ENCODE assay signal across 21 mouse cellular contexts in the genomic region with DNA sequence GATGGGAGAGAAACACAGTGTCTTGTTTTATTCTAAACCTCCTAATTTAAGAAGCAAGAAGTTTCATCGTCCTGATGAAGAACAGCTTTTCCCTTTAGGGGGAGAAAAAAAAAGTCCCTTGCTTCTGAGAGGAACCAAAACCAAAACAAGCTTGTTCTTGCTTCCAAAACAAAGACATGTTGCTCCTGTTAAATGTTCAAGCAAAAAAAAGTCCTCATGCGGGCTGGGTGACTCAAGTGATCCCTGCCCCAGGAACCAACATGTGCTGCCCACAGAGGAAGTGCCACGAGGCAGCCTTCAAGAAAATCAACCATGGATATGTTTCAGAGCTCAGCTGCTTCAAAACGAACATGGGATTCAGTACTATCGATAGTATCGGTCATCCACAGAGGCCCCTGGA. TPM values are rescaled to one million over a fixed set of nuclear protein-coding genes. Genes with fewer than 3 reads are reported as not detected.
DNase-seq lines count a peak whose midpoint lies in the region; ATAC-seq and TF ChIP-seq lines count a peak whose summit lies in the region.
"Had no signal": no experiment of that assay in that cellular context is flagged by ENCODE, and none has a peak within 500 bp of the region (broad histone marks: within the 10 kb centered on the region; RNA-seq: fewer than 3 reads in every experiment).

No protein-coding gene starts in this region.

- no peak overlapping the region for H3K27ac ChIP-seq in heart, embryonic 10.5 days
- no peak overlapping the region for H3K27ac ChIP-seq in CH12.LX (ENCODE audit: insufficient read depth, low read depth)
- H3K27ac ChIP-seq: embryonic facial prominence, embryonic 15.5 days; forebrain, embryonic 10.5 days; heart, adult 2 months; heart, embryonic 13.5 days; hindbrain, embryonic 13.5 days; hindbrain, postnatal 0 days had no signal

- H3K36me3 ChIP-seq in heart, embryonic 10.5 days: no peaks in the 10 kb centered on the region
- no peaks in the 10 kb centered on the region for H3K36me3 ChIP-seq in CH12.LX (replicated peaks in 1 of 2; ENCODE audit: control insufficient read depth in 1 of 2, insufficient read depth in 1 of 2, low read length in 1 of 2)
- H3K36me3 ChIP-seq: embryonic facial prominence, embryonic 15.5 days; forebrain, embryonic 10.5 days; heart, embryonic 13.5 days; hindbrain, embryonic 13.5 days had no signal

- H3K27me3 ChIP-seq in heart, embryonic 10.5 days (ENCODE audit: insufficient read depth, poor library complexity, severe bottlenecking): no peaks in the 10 kb centered on the region
- peaks cover 79% of the 10 kb centered on the region for H3K27me3 ChIP-seq in CH12.LX (replicated peaks)
- H3K27me3 ChIP-seq: embryonic facial prominence, embryonic 15.5 days; heart, embryonic 13.5 days; hindbrain, embryonic 13.5 days had no signal

- in situ Hi-C loops in CH12.LX (cut with MboI; ENCODE audit: low pct_ligation_motif_present, low pct_unique_long_range_greater_than_20kb, low sequenced_read_pairs): loop anchor here (25.0 kb wide), 1 partner anchor 422 kb away; no protein-coding TSS in a partner anchor

- no peak overlapping the region for H3K4me2 ChIP-seq in CH12.LX (ENCODE audit: insufficient read depth, low read depth, poor library complexity, severe bottlenecking)
- H3K4me2 ChIP-seq: embryonic facial prominence, embryonic 15.5 days; heart, embryonic 13.5 days; hindbrain, embryonic 13.5 days had no signal

- H3K4me1 ChIP-seq in heart, embryonic 10.5 days: no peaks in the 10 kb centered on the region
- H3K4me1 ChIP-seq in CH12.LX (ENCODE audit: control insufficient read depth in 1 of 2, insufficient read depth in 2 of 2): peaks cover 0 to 2% of the 10 kb centered on the region in 2 experiments; a peak in 1 of 4 replicates
- H3K4me1 ChIP-seq: embryonic facial prominence, embryonic 15.5 days; forebrain, embryonic 10.5 days; heart, embryonic 13.5 days; hindbrain, embryonic 13.5 days had no signal

- peak; percentile 20 to 48; a peak in 3 of 4 replicates for ATAC-seq in hematopoietic stem cell, adult 5-6 weeks (replicated peaks in 1 of 2; ENCODE audit: insufficient read depth in 1 of 2, low FRiP score in 2 of 2, low TSS enrichment in 1 of 2, low read depth in 1 of 2, poor library complexity in 2 of 2, severe bottlenecking in 2 of 2)
- ATAC-seq: forebrain, embryonic 14.5 days; hindbrain, postnatal 0 days had no signal

- TF ChIP-seq RAD21 in CH12.LX (IDR thresholded peaks at IDR 0.05; ENCODE audit: low read depth, low read length): no peak

- DNase-seq in heart, adult 11 months: peak; percentile 91
- no peak for DNase-seq in heart, embryonic 10.5 days (ENCODE audit: low spot score)
- DNase-seq in CH12.LX (ENCODE audit: extremely low read depth): no peak
- peak; percentile 32 for DNase-seq in skeletal muscle tissue, adult 2 months (ENCODE audit: low read depth, low spot score)
- no peak for DNase-seq in natural killer cell, adult 2 months (ENCODE audit: low spot score in 2 of 2)
- no peak for DNase-seq in cerebellum, postnatal 4 days (ENCODE audit: low spot score in 2 of 2)
- DNase-seq: adrenal gland, adult 2 months; adrenal gland, postnatal 25 days; cerebellum, adult 8-10 months; cerebellum, postnatal 14 days; gastrocnemius, postnatal 36 days; heart, adult 2 months; heart, postnatal 36 days had no signal

- H3K9me3 ChIP-seq in heart, embryonic 10.5 days: no peaks in the 10 kb centered on the region
- no peaks in the 10 kb centered on the region for H3K9me3 ChIP-seq in CH12.LX (replicated peaks; ENCODE audit: low read length)
- H3K9me3 ChIP-seq: embryonic facial prominence, embryonic 15.5 days; forebrain, embryonic 10.5 days; heart, embryonic 13.5 days; hindbrain, embryonic 13.5 days had no signal

- 80% methylated on average over 6 of the region's 6 CpGs for WGBS in heart, embryonic 10.5 days

- dilution Hi-C loops in CH12.LX (cut with MboI; ENCODE audit: extremely low pct_ligation_motif_present, extremely low pct_unique_long_range_greater_than_20kb, low sequenced_read_pairs): no loop called here

- no peak overlapping the region for H3K4me3 ChIP-seq in heart, embryonic 10.5 days
- no peak overlapping the region for H3K4me3 ChIP-seq in CH12.LX (replicated peaks in 1 of 3; ENCODE audit: low read depth in 2 of 3, low read length in 2 of 3, poor library complexity in 1 of 3)
- H3K4me3 ChIP-seq: embryonic facial prominence, embryonic 15.5 days; erythroblast, embryonic 14.5 days; forebrain, embryonic 10.5 days; heart, adult 2 months; heart, embryonic 13.5 days; hindbrain, embryonic 13.5 days had no signal

- no peak for TF ChIP-seq POLR2A in CH12.LX (IDR thresholded peaks at IDR 0.05; ENCODE audit: low read depth, low read length)

- no peak for TF ChIP-seq CTCF in CH12.LX (conservative IDR thresholded peaks at IDR 0.05 in 1 of 2, IDR thresholded peaks at IDR 0.05 in 1 of 2; ENCODE audit: low read depth in 2 of 2, low read length in 2 of 2)

- no peak overlapping the region for H3K9ac ChIP-seq in CH12.LX (ENCODE audit: insufficient read depth, low read depth)
- H3K9ac ChIP-seq: embryonic facial prominence, embryonic 15.5 days; heart, embryonic 13.5 days; hindbrain, embryonic 13.5 days had no signal

- no peaks in the 10 kb centered on the region for H3K79me2 ChIP-seq in CH12.LX (replicated peaks; ENCODE audit: control insufficient read depth, extremely low read depth, insufficient read depth, poor library complexity, severe bottlenecking)

- TF ChIP-seq EP300 in CH12.LX (IDR thresholded peaks at IDR 0.05; ENCODE audit: low read length): peak; percentile 36

TF ChIP-seq in CH12.LX, 34 proteins besides CTCF, POLR2A, EP300 and RAD21:
- TF ChIP-seq ZNF384 (IDR thresholded peaks at IDR 0.05; ENCODE audit: low read depth, low read length): peak; percentile 60
- no peak for TF ChIP-seq CHD2 (IDR thresholded peaks at IDR 0.05; ENCODE audit: low read length)
- TF ChIP-seq USF2 (conservative IDR thresholded peaks at IDR 0.05; ENCODE audit: low read depth, low read length): no peak
TF ChIP-seq in CH12.LX: peak in this region for 1.

RNA-seq across cellular contexts. Expression of a gene that starts 54.5 kb away (rescaled TPM):
- polyA plus RNA-seq in heart, embryonic 10.5 days (2016; fragmentation: Nextera tagmentation; extraction: Ambion mirVana): not detected in 2 replicates
- not detected in 2 replicates for total RNA-seq in CH12.LX (2012; rRNA removed)
- not detected in 2 replicates for total RNA-seq in CH12.LX (2014; rRNA removed)
- polyA plus RNA-seq in CH12.LX (2012; ENCODE audit: insufficient read length, low read depth): not detected in 2 replicates
- total RNA-seq in hematopoietic stem cell, adult 5-6 weeks (2017): 4.2 and 4.7 TPM in 2 replicates
- polyA plus RNA-seq: erythroblast, embryonic 14.5 days; forebrain, embryonic 10.5 days had no signal

RNA-seq across cellular contexts. Expression of a gene that starts 55.9 kb away (rescaled TPM):
- polyA plus RNA-seq in heart, embryonic 10.5 days (2016; fragmentation: Nextera tagmentation; extraction: Ambion mirVana): 25.5 and 31.9 TPM in 2 replicates
- total RNA-seq in CH12.LX (2012; rRNA removed) (27.5 and 29.2 TPM in 2 replicates), CH12.LX (2014; rRNA removed) (24.6 and 29.9 TPM in 2 replicates)
- polyA plus RNA-seq in CH12.LX (2012; ENCODE audit: insufficient read length, low read depth): 21.2 and 22.1 TPM in 2 replicates
- 23.6 and 37.3 TPM in 2 replicates for total RNA-seq in hematopoietic stem cell, adult 5-6 weeks (2017)

Comparison
In these comparisons a context has a peak if more than half of its experiments do, and no peak if none do; other contexts are left out.
1. DNase-seq: peak in heart, adult 11 months (single experiment) and skeletal muscle tissue, adult 2 months (single experiment); none in heart, embryonic 10.5 days (single experiment), CH12.LX (single experiment), natural killer cell, adult 2 months (0 of 2) and cerebellum, postnatal 4 days (0 of 2).